Mouse (Mus musculus) hindbrain, embryonic 15.5 days (tissue): ENCODE measurements around the gene Sytl3. TPM values are rescaled to one million over a fixed set of nuclear protein-coding genes. Genes with fewer than 3 reads are reported as not detected.

Experiments used
- ATAC-seq: fragments of 200-750 bp; cut with Nextera tagmentation; 2 replicates; pipeline ENCODE4 v1.8.0; 2017; ENCODE audit warnings: low read depth, moderate number of reproducible peaks, moderate TSS enrichment; ENCODE audit not compliant: low FRiP score
- H3K27ac ChIP-seq: fragments of 300-500 bp; sonication (generic); replicated peaks from 2 replicates; pipeline ENCODE4 v1.5.1; 2015; ENCODE audit warnings: mild to moderate bottlenecking, inconsistent platforms
- H3K27me3 ChIP-seq: fragments of 300-500 bp; sonication (generic); 2 replicates; pipeline ENCODE4 v1.6.1; 2015; ENCODE audit warnings: control low read depth, inconsistent platforms
- H3K36me3 ChIP-seq: fragments of 300-500 bp; sonication (generic); 2 replicates; pipeline ENCODE4 v1.6.1; 2015; ENCODE audit warnings: control low read depth, inconsistent platforms
- H3K4me1 ChIP-seq: fragments of 300-500 bp; sonication (generic); replicated peaks from 2 replicates; pipeline ENCODE4 v1.6.1; 2015; ENCODE audit warnings: control low read depth, inconsistent platforms
- H3K4me2 ChIP-seq: fragments of 300-500 bp; sonication (generic); 2 replicates; pipeline ENCODE4 v1.6.1; 2015; ENCODE audit warnings: moderate library complexity, mild to moderate bottlenecking, inconsistent platforms
- H3K4me3 ChIP-seq: fragments of 300-500 bp; sonication (generic); 2 replicates; pipeline ENCODE4 v1.5.1; 2015; ENCODE audit warnings: mild to moderate bottlenecking, inconsistent platforms
- H3K9ac ChIP-seq: fragments of 300-500 bp; sonication (generic); 2 replicates; pipeline ENCODE4 v1.6.1; 2015; ENCODE audit warnings: inconsistent platforms
- H3K9me3 ChIP-seq: fragments of 300-500 bp; sonication (generic); 2 replicates; pipeline ENCODE4 v1.6.1; 2016; ENCODE audit warnings: control low read depth, inconsistent platforms
- WGBS: fragments of 180-500 bp; shearing (Covaris S2); methylation state at CpG from one replicate; pipeline ENCODE4 v1.1.7; 2015; 5-methylcytosine and 5-hydroxymethylcytosine counted together
- polyA plus RNA-seq: library from polyadenylated mRNA; unstranded; fragments of >200 nt; fragmentation: Nextera tagmentation; extraction: Ambion mirVana; gene quantifications from 2 replicates; pipeline ENCODE4 v1.2.1, GENCODE M21; 2015

The Sytl3 gene
- polyA plus RNA-seq, 1 experiment from 2014 or later: 1.2 TPM

DNA sequence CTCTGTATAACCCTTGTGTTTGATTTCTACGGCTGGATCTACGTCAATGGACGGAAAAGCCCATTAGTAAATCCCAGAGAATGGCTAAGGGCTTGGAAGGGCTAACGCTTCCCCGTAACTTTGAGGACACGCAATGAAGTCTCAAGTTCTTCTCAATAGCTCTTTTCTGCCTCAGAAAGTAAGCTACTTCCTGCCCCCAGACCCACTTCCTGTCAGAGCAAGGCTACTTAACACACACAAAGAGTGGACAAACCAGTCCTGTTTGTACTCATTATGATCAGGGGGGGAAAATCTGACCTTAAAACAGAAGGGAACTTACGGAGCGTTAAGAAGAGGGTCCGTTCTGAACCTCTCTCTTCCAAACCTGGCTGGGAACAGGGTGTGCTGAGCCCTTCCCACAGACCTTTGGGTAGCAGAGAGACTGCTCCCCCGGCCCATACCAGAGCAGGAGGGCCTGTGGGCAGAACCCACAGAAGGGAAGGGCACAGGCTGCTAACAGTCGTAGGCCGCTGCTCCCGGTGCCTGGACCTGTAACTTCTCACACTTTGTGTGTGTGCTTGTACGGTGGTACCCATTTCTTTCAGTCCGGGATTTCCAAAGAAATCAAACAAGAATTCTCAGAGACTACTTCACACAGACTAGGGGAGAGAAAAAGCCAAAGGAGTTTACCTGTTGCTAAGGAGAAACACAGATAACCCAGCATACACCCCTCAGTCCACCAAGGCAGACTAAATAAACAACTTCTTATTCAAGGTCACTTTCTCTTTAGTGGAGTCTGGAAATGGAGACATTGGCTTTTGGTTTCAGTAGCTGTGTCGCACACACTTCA lies 113.0 kb downstream of the Sytl3 start:
- no peak for ATAC-seq
- 84% methylated on average over 16 of the region's 16 CpGs for WGBS
- H3K4me1 ChIP-seq: 0 out of 2 replicates have a peak, but pooled peaks cover 4% of the 10 kb centered on the region
- no peaks in the 10 kb centered on the region for H3K9me3 ChIP-seq
- H3K9ac ChIP-seq: no peak overlapping the region
- no peak overlapping the region for H3K4me3 ChIP-seq
- no peak overlapping the region for H3K4me2 ChIP-seq
- H3K27ac ChIP-seq: no peak overlapping the region
- H3K36me3 ChIP-seq: no peaks in the 10 kb centered on the region
- H3K27me3 ChIP-seq: no peaks in the 10 kb centered on the region

DNA sequence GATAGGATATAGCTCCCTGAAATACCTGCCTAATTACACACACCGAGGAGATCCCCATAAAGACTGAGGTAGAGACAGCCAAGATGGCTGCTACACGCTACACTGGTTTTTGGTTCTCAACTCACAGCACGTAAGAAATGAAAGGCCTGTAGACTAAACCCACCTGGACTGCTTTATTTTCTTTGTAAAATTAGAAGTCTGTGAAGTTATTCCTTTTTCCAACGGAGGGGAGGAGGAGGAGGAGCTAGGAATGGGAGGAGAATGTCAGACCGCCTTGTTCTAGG lies 113.5 kb downstream of the Sytl3 start:
- Histone ChIP-seq H3K9me3 (no peaks in the 10 kb centered on the region), H3K27me3 (no peaks in the 10 kb centered on the region), H3K9ac (no peak overlapping the region), H3K36me3 (no peaks in the 10 kb centered on the region), H3K27ac (no peak overlapping the region), H3K4me1 (0 out of 2 replicates have a peak, but pooled peaks cover 4% of the 10 kb centered on the region), H3K4me2 (no peak overlapping the region), H3K4me3 (no peak overlapping the region)
- no peak for ATAC-seq
- 79% methylated on average over 5 of the region's 5 CpGs for WGBS

DNA sequence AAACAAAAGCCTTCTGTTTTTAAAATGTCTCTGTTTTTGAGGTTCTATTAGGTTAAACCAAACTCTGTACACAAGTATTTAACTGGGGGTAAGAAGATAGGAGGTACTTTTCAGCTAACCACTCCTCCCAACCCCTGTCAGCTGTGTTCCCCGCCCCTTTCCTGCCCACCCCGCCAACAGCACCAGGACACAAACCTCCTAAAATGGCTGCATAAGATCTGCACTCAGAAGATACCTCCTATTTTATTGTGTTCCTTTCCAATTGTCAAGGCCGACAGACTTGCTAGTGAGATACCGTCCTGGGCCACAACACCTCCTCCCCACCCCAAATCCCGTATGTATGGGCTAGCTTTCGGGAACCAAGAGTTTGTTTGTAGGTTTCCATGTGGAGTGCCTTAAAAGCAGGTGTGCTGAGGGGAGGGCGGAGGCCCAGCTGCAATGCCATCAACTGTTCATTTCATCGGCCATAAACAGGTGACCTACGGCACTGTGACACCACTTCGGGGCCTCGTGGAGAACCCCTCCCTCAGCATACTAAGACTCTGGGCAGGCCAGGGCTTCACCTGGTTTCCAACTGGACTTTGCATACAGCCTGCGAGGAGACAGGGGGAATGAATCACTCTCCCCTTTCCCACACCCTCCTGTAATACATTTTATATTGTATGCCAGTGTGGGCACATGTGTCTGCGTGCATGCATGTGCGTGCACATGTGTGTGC lies 114.5 kb downstream of the Sytl3 start:
- Histone ChIP-seq H3K9me3 (no peaks in the 10 kb centered on the region), H3K36me3 (no peaks in the 10 kb centered on the region), H3K27me3 (0 out of 2 replicates have a peak, but pooled peaks cover 3% of the 10 kb centered on the region), H3K4me2 (no peak overlapping the region), H3K4me1 (peaks cover 11% of the 10 kb centered on the region), H3K4me3 (no peak overlapping the region), H3K27ac (no peak overlapping the region), H3K9ac (no peak overlapping the region)
- WGBS: 89% methylated on average over 14 of the region's 14 CpGs
- ATAC-seq: no peak

DNA sequence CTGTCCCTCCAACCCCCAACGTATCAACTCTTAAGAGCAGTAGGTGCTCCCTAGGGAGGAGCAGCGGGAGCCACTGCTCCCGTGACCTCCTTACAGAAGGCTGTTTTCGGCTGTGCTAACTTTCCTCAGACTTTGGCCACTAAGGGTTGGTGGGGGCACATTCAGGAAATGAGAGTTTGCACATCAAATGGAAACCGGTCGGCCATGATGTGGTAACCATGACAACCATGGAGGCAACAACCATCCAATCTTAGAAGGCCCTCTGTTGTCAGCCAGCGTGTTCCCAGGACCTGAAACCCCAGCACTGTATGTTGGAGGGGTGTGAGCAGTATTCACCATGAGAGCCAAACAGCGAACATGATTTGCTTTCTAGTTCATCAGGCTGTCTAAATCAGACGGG lies 116.3 kb downstream of the Sytl3 start:
- Histone ChIP-seq H3K9ac (no peak overlapping the region), H3K4me3 (no peak overlapping the region), H3K27ac (no peak overlapping the region), H3K4me1 (peaks cover 22% of the 10 kb centered on the region), H3K27me3 (0 out of 2 replicates have a peak, but pooled peaks cover 3% of the 10 kb centered on the region), H3K4me2 (no peak overlapping the region), H3K36me3 (no peaks in the 10 kb centered on the region), H3K9me3 (no peaks in the 10 kb centered on the region)
- 51% methylated on average over 9 of the region's 9 CpGs for WGBS
- ATAC-seq: no peak

DNA sequence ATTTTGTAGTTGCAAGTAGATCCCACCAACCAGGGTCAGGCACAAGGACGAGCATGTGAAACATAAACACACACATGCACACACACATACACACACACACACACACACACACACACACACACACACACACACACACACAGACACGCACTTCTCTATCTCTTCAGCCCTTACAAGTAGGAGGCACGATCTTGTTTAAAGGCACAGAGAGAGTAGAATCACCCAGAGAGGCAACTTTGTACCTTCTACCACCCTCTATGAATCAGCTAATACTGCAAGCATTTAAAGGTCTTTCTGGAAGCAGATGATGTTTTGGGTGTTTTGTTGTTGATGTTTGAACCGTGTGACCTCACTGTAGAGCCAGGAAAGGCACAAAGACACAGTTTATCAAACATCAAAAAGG lies 116.8 kb downstream of the Sytl3 start:
- H3K4me1 ChIP-seq: peaks cover 22% of the 10 kb centered on the region
- ATAC-seq: no peak
- H3K4me3 ChIP-seq: no peak overlapping the region
- peaks cover 4% of the 10 kb centered on the region; the same call in 1 of the 2 replicates for H3K27me3 ChIP-seq
- 82% methylated on average over 4 of the region's 4 CpGs for WGBS
- no peaks in the 10 kb centered on the region for H3K9me3 ChIP-seq
- no peaks in the 10 kb centered on the region for H3K36me3 ChIP-seq
- no peak overlapping the region for H3K4me2 ChIP-seq
- no peak overlapping the region for H3K27ac ChIP-seq
- H3K9ac ChIP-seq: no peak overlapping the region

DNA sequence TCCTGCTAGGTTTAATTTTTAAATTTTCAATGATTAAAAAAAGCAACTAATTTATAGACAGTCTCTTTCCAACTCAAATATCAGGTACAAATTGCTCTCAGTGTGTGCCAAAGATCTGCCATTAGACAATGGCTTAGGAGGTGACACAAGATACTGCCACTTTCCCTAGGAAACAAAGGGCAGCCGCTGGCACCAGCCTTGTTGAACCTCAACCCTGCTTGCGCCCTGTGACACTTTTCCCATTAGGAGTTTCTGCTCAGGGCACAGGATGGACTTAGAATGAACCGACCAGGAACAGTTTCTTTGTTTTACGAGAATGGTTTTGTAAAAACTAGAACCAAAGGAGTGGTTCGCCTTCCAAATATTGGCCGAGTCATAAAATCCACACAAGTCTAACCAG lies 117.2 kb downstream of the Sytl3 start:
- Histone ChIP-seq H3K4me3 (no peak overlapping the region), H3K4me2 (no peak overlapping the region), H3K9me3 (no peaks in the 10 kb centered on the region), H3K27me3 (peaks cover 7% of the 10 kb centered on the region; the same call in 1 of the 2 replicates), H3K4me1 (peaks cover 22% of the 10 kb centered on the region), H3K27ac (no peak overlapping the region), H3K36me3 (no peaks in the 10 kb centered on the region), H3K9ac (no peak overlapping the region)
- 59% methylated on average over 6 of the region's 6 CpGs for WGBS
- ATAC-seq: no peak

DNA sequence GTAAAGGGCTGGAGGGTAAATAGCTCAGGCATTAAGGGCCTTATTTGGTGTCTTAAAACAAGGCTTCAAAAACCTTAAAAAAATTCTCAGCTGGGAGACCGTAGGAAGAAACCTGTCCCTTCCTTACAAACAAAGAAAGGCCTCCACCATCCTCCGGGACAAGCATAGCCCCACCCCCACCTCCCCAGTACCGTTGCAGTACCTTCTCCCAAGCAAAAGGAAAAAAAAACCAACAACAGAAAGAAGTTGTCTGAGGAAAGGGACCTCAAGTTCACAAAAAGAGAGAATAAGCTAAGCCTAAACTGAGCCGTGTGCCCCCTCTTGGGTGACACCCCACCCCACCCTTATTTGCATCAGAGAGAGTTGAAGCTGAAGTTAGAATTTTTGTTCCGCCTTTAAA lies 117.7 kb downstream of the Sytl3 start:
- WGBS: 37% methylated on average over 5 of the region's 5 CpGs
- H3K9ac ChIP-seq: no peak overlapping the region
- H3K27ac ChIP-seq: no peak overlapping the region
- no peak overlapping the region for H3K4me3 ChIP-seq
- no peak overlapping the region for H3K4me2 ChIP-seq
- H3K36me3 ChIP-seq: no peaks in the 10 kb centered on the region
- peaks cover 22% of the 10 kb centered on the region for H3K4me1 ChIP-seq
- ATAC-seq: no peak
- H3K9me3 ChIP-seq: no peaks in the 10 kb centered on the region
- peaks cover 11% of the 10 kb centered on the region; the same call in 1 of the 2 replicates for H3K27me3 ChIP-seq

DNA sequence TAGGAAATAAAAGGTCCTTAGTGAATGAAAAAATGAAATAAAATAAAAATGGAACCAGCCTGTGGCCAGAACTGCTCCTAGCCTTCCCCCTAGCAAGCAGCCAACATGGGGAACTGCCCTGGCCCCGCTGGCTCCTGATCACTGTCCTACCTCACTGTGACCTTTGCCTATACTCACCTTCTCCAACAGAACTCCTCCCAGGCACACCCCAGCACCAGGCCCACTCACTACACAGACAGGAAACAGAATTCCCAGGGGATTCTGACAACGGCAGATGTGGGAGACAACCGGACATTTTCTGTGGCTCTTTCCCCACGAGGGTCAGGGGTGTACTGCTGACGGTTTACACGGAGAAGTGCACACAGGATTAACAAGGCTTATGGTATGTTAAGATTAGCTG lies 118.2 kb downstream of the Sytl3 start:
- H3K9me3 ChIP-seq: no peaks in the 10 kb centered on the region
- no peak overlapping the region for H3K27ac ChIP-seq
- no peak for ATAC-seq
- peaks cover 25% of the 10 kb centered on the region for H3K4me1 ChIP-seq
- H3K27me3 ChIP-seq: peaks cover 14% of the 10 kb centered on the region; the same call in 1 of the 2 replicates
- no peaks in the 10 kb centered on the region for H3K36me3 ChIP-seq
- no peak overlapping the region for H3K4me3 ChIP-seq
- no peak overlapping the region for H3K4me2 ChIP-seq
- no peak overlapping the region for H3K9ac ChIP-seq
- WGBS: 79% methylated on average over 6 of the region's 6 CpGs

DNA sequence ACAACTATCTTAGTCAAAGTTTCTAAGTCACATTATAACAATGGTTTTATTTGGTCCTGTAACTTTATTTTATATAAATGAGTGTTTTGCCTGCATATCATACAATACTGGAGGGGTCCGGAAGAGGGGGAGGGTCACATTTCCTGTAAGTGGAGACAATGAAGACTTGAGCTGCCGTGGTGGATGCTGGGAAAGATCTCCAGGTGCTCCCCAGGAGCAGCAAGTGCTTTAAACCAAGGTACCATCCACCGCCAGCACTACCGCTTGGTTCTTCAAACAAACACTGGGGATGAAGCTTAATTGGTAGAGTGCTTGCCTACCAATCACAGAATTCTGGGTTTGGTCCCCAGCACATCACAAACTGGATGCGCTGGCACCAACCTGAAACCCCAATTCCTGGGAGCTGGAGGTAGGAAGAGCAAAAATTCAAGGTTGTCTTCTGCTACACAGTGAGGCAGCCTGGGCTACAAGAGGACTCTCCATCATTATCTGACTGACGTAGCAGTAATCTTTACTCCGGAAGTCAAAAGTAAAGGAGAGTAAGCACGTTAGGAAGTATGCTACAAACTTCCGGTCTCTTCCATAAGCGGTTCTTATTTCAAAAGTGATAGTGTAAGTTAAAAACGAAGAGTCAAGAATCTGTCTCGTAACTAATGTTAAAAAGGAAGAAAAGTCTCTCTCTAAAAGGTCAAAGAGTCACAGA lies 118.9 kb downstream of the Sytl3 start:
- WGBS: 71% methylated on average over 12 of the region's 12 CpGs
- ATAC-seq: no peak
- H3K4me2 ChIP-seq: peak overlapping the region; percentile 98; the same call in 1 of the 2 replicates

DNA sequence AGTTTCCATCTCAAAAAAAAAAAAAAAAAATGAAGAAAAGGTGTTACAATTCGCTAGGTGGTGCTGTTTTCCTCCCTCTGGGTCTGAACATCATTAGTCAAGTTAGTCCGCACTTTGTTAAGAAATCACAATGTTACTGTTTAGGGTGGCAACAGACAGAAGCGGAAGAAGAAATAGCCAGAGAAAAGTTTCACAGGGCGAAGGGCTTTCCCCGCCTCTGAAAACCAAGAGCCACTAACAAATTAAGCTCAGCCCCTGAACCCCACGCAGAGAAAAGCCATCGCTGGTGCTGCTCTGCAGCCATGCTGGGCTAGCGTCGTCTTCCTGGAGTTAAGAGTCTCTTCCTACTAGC lies 119.4 kb downstream of the Sytl3 start:
- Histone ChIP-seq H3K4me3 (peak overlapping the region; percentile 33), H3K4me2 (peak overlapping the region; percentile 98), H3K36me3 (no peaks in the 10 kb centered on the region), H3K9me3 (no peaks in the 10 kb centered on the region), H3K4me1 (peaks cover 31% of the 10 kb centered on the region), H3K9ac (peak overlapping the region; percentile 35; the same call in 1 of the 2 replicates), H3K27me3 (peaks cover 16% of the 10 kb centered on the region; the same call in 1 of the 2 replicates), H3K27ac (peak overlapping the region; percentile 31)
- no peak for ATAC-seq
- under 1% methylated on average over 9 of the region's 9 CpGs for WGBS

More for the DNA sequence above, 118.9 kb downstream of the Sytl3 start:
- H3K27me3 ChIP-seq: peaks cover 16% of the 10 kb centered on the region; the same call in 1 of the 2 replicates
- no peaks in the 10 kb centered on the region for H3K9me3 ChIP-seq
- H3K4me3 ChIP-seq: no peak overlapping the region
- H3K9ac ChIP-seq: no peak overlapping the region
- H3K36me3 ChIP-seq: no peaks in the 10 kb centered on the region
- H3K27ac ChIP-seq: no peak overlapping the region
- H3K4me1 ChIP-seq: peaks cover 30% of the 10 kb centered on the region

DNA sequence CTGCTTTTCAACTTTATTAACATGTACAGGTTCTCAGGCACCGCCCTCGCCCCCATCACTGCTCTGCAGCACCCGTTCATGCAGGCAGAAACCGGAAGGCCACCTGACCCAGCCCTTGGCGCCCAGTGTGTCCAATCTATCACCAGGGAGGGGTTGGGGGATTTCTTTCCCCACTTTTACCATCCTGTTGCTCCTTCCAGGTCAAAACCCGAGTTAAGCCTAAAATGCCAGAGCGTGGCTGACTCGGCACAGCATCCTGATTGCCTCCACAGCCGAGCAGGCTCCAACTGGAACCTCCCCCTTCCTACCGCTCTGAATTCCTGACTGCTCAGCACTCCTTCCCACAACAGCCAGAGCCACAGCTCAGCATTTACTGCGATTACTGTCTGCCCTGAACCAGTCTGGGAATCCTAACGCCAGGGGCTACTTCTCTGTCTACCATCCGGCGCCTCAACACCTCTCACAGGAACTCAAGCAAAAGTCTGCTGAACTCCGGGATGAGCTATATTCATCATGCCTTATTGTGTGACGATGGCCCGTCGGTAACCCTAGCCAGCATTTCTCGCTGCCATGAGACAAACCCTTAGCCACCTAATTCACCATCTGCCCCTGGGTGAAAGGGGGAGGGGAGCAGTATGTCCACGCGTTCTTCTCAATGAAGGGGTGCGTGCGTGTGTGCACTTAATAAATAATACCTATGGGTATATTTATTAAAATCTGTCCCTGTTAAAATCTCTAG lies 120.0 kb downstream of the Sytl3 start:
- Histone ChIP-seq H3K27me3 (peaks cover 16% of the 10 kb centered on the region; the same call in 1 of the 2 replicates), H3K9me3 (no peaks in the 10 kb centered on the region)
- WGBS: 5% methylated on average over 23 of the region's 23 CpGs

More for the DNA sequence above, 120.0 kb downstream of the Sytl3 start:
- Histone ChIP-seq H3K36me3 (no peaks in the 10 kb centered on the region), H3K4me2 (peak overlapping the region; percentile 98), H3K9ac (peak overlapping the region; percentile 35), H3K4me3 (peak overlapping the region; percentile 33), H3K27ac (peak overlapping the region; percentile 31), H3K4me1 (peaks cover 34% of the 10 kb centered on the region)
- no peak for ATAC-seq
